Mouse (Mus musculus) hindlimb bud, embryonic 11.5 days (tissue): Measurements from ENCODE around the gene Hsf2.
"Not testable (repeated sequence)": the region's sequence is repeated elsewhere in the genome, so short reads cannot be mapped to it uniquely, and the experiment has no call there.

Experiments used
- DNase-seq: peaks from one replicate; pipeline ENCODE4 v3.0.0-alpha.2; 2012; ENCODE audit warnings: low read depth, low spot score; ENCODE audit errors: extremely low spot score

Hsf2 gene

GRCm38 (mm10) chr10:57531616-57532217 lies 45.5 kb downstream of the Hsf2 start:
- DNase-seq = no peak

- DNase-seq = peak; percentile 83
Observed at GRCm38 (mm10) chr10:57532218-57533101, 46.3 kb downstream of the Hsf2 start, which contains the start of gene Serinc1. TSS of gene Serinc1 (minus strand) at chr10:57532530.

- DNase-seq = not testable (repeated sequence)
Observed at GRCm38 (mm10) chr10:57543890-57544289, 57.7 kb downstream of the Hsf2 start.

GRCm38 (mm10) chr10:57549631-57550030 lies 63.4 kb downstream of the Hsf2 start:
- DNase-seq = no peak

- no peak for DNase-seq
Observed at GRCm38 (mm10) chr10:57553719-57554118, 67.5 kb downstream of the Hsf2 start.

- no peak for DNase-seq
Observed at GRCm38 (mm10) chr10:57557597-57557996, 71.4 kb downstream of the Hsf2 start.
